Mouse (Mus musculus) T-helper 1 cell (primary cell): ENCODE data around the gene Vegfc.

Source experiments
- in situ Hi-C: fragments of 300-600 bp; cut with MboI, MseI; formaldehyde crosslinking; loops from one replicate; pipeline ENCODE4 v1.15.1; 2025; ENCODE audit warnings: high pct_unique_total_duplicates

Gene Vegfc

DNA sequence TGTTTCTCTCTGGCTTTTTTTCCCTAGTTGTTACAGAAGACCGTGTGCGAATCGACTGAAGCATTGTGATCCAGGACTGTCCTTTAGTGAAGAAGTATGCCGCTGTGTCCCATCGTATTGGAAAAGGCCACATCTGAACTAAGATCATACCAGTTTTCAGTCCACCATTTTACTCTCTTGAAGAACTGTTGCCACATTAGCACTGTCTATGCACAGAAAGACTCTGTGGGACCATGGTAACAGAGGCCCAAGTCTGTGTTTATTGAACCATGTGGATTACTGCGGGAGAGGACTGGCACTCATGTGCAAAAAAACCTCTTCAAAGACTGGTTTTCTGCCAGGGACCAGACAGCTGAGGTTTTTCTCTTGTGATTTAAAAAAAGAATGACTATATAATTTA is 108.5 kb downstream of the Vegfc start:
- in situ Hi-C loops: no loop called here

DNA sequence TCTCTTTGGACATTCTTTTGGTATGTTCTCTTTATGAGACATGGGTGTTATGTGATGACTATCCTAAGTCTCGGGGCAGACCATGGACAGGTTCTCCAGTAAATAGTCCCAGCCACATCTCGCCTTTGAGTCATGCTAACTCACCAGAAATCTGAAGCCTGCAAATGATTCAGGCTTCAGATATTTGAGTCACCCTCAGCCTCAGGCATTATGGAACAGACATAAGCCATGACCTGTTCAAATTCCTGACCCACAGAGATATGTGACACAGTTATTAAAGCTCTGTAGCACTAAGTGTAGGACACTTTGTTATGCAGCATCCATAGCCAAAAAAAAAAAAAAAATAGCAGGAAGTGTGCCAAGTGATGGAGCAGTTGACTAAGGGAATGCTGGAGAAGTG is 138.8 kb downstream of the Vegfc start:
- in situ Hi-C loops: no loop called here

DNA sequence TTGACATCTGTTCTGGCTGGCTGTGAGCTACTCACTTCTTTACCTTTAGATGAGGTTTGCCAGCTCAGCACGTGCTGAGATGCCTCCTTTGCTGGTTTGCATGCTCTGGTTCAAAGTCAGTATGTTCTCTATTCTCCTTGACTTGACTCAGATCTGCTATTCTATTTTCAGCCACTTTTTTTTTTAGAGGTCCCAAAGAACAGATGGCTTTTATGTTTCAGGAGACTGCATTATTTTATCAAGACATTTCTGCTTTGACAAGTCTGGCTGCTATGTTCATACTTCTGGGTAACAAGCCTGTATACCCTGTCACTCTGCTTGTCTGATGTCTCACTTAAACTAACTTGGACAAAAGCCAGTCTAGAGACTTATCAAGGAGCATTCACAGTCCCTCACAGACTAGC is 151.4 kb downstream of the Vegfc start:
- in situ Hi-C loops: no loop called here

DNA sequence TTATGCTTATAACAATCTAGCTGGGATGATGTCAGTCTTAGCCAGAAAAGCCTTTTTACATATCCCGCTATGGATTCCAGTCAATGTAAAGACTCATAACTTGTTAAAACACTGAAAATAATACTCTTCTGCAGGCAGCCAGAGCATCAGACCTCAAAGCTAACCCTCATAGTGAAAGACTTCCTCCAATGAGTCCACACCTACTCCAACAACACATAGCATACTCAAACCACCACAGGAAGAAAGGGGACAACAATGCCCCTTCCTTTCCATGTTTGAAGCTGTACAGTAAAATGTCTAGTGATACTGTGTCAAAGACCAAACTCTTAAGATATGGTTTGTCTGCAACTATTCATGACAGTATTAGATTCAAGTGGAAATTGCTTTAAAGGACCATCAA is 153.2 kb downstream of the Vegfc start:
- in situ Hi-C loops: no loop called here

DNA sequence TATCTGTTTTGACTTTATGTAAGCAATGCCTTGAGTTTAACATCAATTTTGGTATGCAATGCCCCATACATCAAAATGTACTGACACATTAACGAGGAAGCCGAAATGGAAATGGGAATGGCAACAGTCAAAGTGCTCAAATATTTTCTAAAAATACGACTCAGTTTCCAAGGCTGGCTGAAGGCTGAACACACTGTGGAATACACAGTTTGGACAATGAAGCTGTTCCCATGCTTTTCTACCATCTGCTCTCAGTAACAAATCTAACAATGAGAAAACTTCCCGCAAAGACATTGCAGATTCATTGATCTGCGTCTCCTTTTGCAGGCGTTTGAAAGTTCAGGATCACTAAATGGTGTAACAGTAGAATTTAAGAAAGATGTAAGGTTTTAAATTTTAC is 155.9 kb downstream of the Vegfc start:
- in situ Hi-C loops: no loop called here
